Mouse (Mus musculus): Measurements from ENCODE around the gene Tapbp. TPM values are rescaled to one million over a fixed set of nuclear protein-coding genes. Genes with fewer than 3 reads are reported as not detected.

Gene Tapbp
- 57.6 TPM for polyA plus RNA-seq (2014; fragmentation: Illumina TruSeq; extraction: RNeasy Lipid Tissue Mini Kit (QIAGEN cat#74804); ENCODE audit: low read depth, low replicate concordance)

DNA sequence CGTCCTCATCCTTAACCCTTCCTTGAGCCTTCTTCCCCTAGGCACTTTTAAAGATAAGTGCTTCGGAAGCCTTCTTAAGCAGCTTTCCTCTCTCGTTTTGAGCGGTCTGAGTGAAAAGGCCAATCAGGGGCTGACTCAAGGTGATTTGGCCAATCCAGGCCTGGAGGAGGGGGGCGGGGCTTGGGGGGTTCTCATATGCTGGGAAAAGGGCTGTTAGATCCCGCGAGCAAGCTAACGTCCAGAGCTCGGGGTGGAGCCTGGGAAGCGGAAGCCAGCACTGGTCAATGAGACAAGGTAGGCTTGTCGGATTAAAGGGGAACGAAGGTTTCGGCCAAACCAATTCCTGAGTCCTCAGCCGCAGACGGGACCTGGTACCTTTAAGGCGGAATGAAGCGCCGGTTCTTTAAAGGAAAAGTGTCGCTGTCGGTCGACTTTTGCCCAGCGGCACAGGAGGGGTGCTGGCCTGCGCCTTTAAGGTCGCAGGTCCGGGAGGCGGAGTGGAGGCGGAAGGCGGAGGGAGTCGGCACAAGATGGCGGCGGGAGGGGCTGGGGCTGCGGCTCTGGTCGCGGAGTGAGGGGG is at the start of gene Tapbp, which contains the start of gene Zbtb22:
Tapbp (plus strand) TSS at position 229 of the 580 bp plus-strand sequence.
Zbtb22 (plus strand) TSS at position 234 of the 580 bp plus-strand sequence.

DNA sequence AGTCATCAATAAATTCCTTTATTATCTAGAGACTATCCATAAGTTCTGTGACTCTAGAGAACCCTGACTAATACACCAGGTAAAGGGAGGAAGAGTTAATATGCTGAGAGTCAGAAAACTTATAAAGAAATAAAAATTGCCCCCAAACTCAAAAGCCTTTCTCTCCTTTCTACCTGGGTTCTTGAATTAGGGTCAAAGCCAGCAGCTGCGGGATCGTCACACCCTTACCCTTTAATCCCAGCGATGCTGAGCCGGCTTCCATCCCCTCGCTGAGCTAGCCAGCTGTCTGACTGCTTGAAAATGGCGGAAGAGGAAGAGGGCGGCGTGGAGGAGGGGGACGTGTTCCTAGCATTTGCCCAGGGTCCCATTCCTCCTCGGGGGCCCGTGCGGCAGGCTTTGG is 42.2 kb upstream of the Tapbp start, which contains the start of gene Gm7029:
Gm7029 (plus strand) TSS at position 301 of the 400 bp plus-strand sequence.

DNA sequence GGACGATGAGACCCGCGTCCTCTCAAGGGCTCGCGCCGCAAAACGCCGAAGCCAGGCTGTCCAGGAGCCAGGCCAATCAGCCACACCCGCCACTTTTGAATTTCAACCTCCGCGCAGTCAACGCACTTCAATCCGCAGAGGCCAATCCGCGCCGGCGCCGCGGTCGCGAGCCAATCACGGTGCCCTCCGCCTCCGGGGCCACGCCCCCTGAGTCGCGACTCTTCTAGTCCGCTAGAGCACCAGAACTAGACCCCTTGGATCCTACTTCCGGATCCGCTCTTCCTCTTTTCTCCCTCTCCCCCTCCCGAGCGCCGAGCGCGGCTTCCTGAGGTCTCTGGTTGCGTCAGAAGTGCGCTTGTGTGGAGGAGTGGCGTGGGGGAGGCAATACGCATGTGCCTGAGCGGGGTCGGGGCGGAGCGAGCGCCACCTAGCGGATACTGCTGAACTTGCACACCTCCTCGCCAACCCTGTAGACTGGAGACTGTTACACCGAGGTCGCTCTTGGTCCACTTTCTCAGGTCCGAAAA is 25.1 kb upstream of the Tapbp start, which contains the start of gene Kifc1:
Kifc1 (minus strand) TSS at position 129 of the 527 bp plus-strand sequence.

DNA sequence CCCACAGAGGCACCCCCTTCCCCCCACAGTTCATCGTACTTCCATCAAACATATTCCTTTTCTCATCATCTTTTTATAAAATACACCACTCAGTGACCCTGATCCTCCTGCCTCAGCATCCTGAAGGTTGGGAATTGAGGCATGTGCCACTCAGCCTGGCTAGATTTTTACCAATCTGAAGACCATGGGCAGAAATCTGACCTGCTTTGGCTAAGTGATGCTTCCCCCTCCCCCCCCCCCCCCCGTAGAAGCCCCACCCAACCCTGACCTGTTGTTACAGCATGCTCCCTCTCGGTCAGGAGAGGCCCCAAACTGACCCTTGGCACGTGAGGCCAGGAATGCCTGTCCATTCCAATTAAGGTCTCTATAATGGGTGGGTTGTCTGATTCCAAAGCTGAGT is 10.9 kb upstream of the Tapbp start, which contains the start of gene Platr17:
Platr17 (plus strand) TSS at position 301 of the 400 bp plus-strand sequence.

DNA sequence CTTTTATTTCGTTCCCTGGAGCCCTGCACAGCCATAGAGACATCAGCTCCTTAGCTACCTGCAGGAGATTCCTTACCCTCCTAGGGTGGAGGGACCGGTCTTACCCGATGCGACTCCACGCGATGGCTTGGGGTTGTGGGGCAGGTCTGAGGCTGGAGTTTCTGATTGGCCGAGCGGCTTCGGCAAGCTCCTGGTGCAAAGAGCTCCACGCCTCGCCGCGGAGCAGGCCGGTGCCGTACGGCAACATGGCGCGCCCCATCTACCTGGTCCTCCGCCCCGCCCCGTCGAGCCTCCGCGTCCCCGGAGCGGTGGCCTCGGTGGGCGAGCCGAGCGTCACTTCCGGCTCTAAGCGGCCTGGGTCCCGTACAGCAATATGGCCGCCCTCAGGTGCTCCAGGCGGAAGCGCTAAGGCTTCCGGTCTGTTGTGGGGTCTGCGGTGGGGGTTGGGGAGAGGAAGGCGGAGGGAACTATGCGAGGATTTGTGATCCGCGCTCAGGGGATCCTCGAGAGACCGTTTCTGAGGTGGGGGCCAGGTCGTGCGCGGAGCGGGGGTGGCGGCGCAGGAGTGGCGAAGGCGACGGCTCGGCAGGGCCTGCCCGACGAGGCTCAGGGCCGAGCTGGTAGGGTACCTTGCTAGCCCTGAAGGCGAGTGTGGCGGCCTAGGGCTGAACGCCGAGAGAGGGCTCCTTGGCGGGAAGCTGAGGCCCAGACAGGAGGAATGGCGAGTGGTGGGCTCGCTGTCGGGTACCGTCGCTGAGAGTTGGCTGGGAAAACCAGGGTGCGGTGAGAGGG is 6.4 kb upstream of the Tapbp start, which contains the start of gene Daxx:
Daxx (plus strand) TSS at position 338 of the 792 bp plus-strand sequence.

DNA sequence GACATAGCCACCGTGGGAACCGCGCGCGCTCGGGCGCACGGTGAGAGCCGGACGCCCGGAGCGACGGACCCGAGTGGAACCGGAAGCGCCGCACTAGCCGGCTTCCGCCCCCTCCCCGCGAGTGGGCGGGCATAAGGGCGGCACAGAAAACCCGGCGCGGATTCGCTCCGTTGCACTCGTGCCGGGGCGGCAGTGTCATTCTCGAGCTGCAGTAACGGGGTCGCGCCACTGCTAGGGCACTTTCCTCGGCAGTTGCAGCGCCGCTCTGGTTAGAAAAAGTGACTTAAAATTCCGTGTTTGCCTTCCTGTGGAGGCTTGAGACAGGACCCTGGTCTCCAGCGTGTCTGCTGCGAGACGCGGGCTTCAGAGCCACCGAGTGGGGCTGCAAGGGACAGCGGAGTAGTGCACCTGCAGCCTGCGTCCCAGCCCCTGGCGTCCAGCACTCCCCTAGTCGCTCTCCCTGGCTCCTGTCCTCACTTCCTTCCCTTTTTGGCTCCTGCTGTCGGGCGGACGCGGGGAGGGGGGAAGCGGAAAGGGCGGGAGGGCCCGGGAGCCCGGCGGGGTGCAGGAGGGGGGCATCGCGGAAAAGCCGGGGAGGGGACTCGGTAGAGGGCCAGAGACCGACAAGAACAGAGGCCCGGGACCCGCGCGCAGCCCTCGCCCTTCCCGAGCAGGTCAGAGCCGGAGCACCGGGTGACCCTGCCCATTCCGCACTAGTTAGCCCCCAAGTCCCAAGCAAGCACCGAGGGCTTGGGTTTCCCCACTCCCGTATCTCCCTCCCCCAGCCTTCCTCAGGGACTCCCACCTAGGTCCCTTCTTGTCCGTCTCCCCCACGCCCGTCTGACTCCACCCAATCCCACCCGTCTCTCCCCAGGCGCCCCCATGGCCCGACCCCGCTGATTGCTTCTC is 13.9 kb downstream of the Tapbp start, which contains the start of gene Rgl2:
Rgl2 (plus strand) TSS at position 173 of the 909 bp plus-strand sequence.

DNA sequence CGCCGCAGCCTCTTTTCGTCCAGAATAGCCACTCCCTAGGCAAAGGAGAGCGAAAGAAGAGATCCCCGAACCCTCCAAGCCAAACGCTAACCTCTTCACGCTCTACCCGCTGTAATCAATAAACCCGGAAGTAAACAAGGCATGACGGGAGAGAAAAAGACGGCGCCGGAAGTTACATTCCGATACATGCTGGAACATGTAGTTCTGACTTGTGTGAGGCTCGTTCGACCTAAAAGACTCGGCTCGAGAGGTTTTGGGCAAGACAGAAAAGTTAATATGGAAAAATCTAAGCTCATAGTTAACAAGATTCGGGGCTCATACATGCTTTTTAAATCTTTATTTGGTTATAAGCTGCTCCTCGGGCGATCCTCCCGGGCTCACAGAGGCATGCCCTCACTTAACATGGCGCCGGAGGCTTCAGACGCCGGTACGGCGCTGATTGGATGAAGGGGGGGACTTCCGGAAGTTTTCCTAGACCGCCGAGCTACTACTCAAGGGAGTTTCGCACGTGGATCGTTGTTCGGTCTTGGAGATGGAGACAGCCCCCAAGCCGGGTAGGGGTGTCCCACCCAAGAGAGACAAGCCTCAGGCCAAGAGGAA is 24.6 kb downstream of the Tapbp start, which contains the start of the genes Pfdn6 and Wdr46:
Pfdn6 (minus strand) TSS at position 138 of the 600 bp plus-strand sequence.
Wdr46 (plus strand) TSS at position 455 of the 600 bp plus-strand sequence.

DNA sequence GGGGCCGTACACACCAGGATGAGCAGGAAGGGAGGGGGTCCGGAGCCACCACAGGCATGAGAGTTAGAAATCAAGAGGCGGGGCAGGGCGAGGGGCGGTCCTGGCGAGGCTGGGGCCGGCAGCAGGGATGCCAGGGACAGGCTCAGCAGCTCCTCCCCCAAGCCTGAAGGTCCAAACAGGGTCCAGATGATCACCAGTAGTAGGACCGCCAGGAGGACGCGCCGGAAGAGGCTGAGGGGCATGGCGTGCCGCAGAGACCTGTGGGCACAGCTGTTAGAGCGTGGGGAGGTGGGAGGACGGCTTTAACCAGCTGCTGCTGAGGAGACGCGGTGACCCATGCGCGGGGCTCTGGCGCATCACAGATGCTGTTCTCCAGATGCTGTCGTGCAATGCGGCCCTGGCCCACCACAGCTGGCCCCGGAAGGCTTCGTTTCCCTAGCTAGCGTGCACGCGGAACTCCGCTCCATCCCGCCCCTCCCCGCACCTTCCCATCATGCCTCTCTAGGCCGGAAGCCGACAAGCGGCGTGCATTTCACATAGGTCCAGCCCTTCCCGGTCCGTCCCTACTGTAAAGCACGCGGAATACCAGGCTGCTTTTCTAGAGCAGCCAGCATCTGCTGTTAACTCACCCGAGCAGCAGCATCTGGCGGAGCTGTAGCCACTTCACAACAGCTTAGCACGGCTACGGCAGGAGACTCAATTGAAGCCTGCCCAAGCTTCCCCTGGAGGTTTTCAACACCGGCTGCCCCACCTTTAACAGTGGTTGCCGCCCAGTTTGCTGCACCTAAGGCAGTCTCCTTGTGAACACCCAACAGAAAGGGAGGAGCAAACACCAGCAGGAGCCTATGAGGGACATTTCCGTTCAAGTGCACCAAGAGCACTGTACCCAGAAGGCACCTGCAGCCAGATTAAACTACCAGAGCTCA is 35.6 kb downstream of the Tapbp start, which contains the start of gene B3galt4:
B3galt4 (minus strand) TSS at position 468 of the 926 bp plus-strand sequence.

DNA sequence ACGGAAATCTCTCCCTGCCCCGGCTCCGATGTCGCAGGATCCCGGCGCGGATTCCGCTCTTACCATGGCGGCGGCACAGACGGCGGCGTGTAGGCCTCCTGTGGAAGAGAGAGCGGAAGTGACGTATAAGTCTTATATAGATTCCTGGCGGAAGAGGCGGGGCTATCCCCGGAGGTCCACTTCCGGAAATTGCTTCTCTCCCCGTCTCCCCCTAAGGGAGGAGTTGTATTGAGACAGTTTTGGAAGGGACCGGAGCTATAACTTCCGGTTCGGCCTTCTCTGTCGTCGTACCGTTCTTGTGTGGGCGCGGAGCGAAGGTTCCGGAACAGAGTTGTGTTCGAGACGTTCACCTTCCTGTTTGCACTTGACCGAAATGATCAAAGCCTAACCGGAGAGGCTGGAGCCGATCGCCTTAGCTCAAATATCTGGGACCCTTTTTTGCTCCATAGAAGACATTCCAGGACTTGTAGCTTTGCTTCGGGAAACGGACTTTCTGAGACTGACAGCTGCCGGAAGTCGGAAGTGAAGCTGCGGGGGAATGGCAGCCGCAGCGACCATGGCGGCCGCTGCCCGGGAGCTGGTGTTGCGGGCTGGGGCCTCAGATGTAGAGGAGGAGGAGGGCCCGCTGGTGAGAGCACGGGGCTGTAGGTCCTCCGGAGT is 40.0 kb downstream of the Tapbp start, which contains the start of the genes Vps52 and Rps18:
Vps52 (plus strand) TSS at position 258 of the 660 bp plus-strand sequence.
Rps18 (minus strand) TSS at position 447 of the 660 bp plus-strand sequence.

Other genes starting within 250 kb of the Tapbp start
- 102 TPM for gene Hnrnpm, start 229.0 kb upstream of the Tapbp start, polyA plus RNA-seq (2014; fragmentation: Illumina TruSeq; extraction: RNeasy Lipid Tissue Mini Kit (QIAGEN cat#74804); ENCODE audit: low read depth, low replicate concordance)
- gene March2, start 197.2 kb upstream of the Tapbp start, polyA plus RNA-seq (2014; fragmentation: Illumina TruSeq; extraction: RNeasy Lipid Tissue Mini Kit (QIAGEN cat#74804); ENCODE audit: low read depth, low replicate concordance), result 121 TPM
- gene Rab11b, start 155.4 kb upstream of the Tapbp start, polyA plus RNA-seq (2014; fragmentation: Illumina TruSeq; extraction: RNeasy Lipid Tissue Mini Kit (QIAGEN cat#74804); ENCODE audit: low read depth, low replicate concordance), result 199 TPM
- 10.0 TPM for gene Angptl4, start 134.1 kb upstream of the Tapbp start, polyA plus RNA-seq (2014; fragmentation: Illumina TruSeq; extraction: RNeasy Lipid Tissue Mini Kit (QIAGEN cat#74804); ENCODE audit: low read depth, low replicate concordance)
- gene Kank3, start 105.4 kb upstream of the Tapbp start, polyA plus RNA-seq (2014; fragmentation: Illumina TruSeq; extraction: RNeasy Lipid Tissue Mini Kit (QIAGEN cat#74804); ENCODE audit: low read depth, low replicate concordance), result 106 TPM
- 651 TPM for gene Rps28, start 91.3 kb upstream of the Tapbp start, polyA plus RNA-seq (2014; fragmentation: Illumina TruSeq; extraction: RNeasy Lipid Tissue Mini Kit (QIAGEN cat#74804); ENCODE audit: low read depth, low replicate concordance)
- 757 TPM for gene Ndufa7, start 91.3 kb upstream of the Tapbp start, polyA plus RNA-seq (2014; fragmentation: Illumina TruSeq; extraction: RNeasy Lipid Tissue Mini Kit (QIAGEN cat#74804); ENCODE audit: low read depth, low replicate concordance)
- gene Cd320, start 72.8 kb upstream of the Tapbp start, polyA plus RNA-seq (2014; fragmentation: Illumina TruSeq; extraction: RNeasy Lipid Tissue Mini Kit (QIAGEN cat#74804); ENCODE audit: low read depth, low replicate concordance), result 28.3 TPM
- gene Gm7029, start 42.1 kb upstream of the Tapbp start, polyA plus RNA-seq (2014; fragmentation: Illumina TruSeq; extraction: RNeasy Lipid Tissue Mini Kit (QIAGEN cat#74804); ENCODE audit: low read depth, low replicate concordance), result not detected
- 1.3 TPM for gene Kifc1, start 25.2 kb upstream of the Tapbp start, polyA plus RNA-seq (2014; fragmentation: Illumina TruSeq; extraction: RNeasy Lipid Tissue Mini Kit (QIAGEN cat#74804); ENCODE audit: low read depth, low replicate concordance)
- not detected for gene Platr17, start 10.8 kb upstream of the Tapbp start, polyA plus RNA-seq (2014; fragmentation: Illumina TruSeq; extraction: RNeasy Lipid Tissue Mini Kit (QIAGEN cat#74804); ENCODE audit: low read depth, low replicate concordance)
- 18.3 TPM for gene Daxx, start 6.5 kb upstream of the Tapbp start, polyA plus RNA-seq (2014; fragmentation: Illumina TruSeq; extraction: RNeasy Lipid Tissue Mini Kit (QIAGEN cat#74804); ENCODE audit: low read depth, low replicate concordance)
- 16.8 TPM for gene Zbtb22, start within 50 bp of the Tapbp start, polyA plus RNA-seq (2014; fragmentation: Illumina TruSeq; extraction: RNeasy Lipid Tissue Mini Kit (QIAGEN cat#74804); ENCODE audit: low read depth, low replicate concordance)
- gene Rgl2, start 13.6 kb downstream of the Tapbp start, polyA plus RNA-seq (2014; fragmentation: Illumina TruSeq; extraction: RNeasy Lipid Tissue Mini Kit (QIAGEN cat#74804); ENCODE audit: low read depth, low replicate concordance), result 46.9 TPM
- 93.3 TPM for gene Pfdn6, start 24.4 kb downstream of the Tapbp start, polyA plus RNA-seq (2014; fragmentation: Illumina TruSeq; extraction: RNeasy Lipid Tissue Mini Kit (QIAGEN cat#74804); ENCODE audit: low read depth, low replicate concordance)
- gene Wdr46, start 24.8 kb downstream of the Tapbp start, polyA plus RNA-seq (2014; fragmentation: Illumina TruSeq; extraction: RNeasy Lipid Tissue Mini Kit (QIAGEN cat#74804); ENCODE audit: low read depth, low replicate concordance), result 8.0 TPM
- gene B3galt4, start 35.6 kb downstream of the Tapbp start, polyA plus RNA-seq (2014; fragmentation: Illumina TruSeq; extraction: RNeasy Lipid Tissue Mini Kit (QIAGEN cat#74804); ENCODE audit: low read depth, low replicate concordance), result 2.3 TPM
- 36.9 TPM for gene Vps52, start 39.9 kb downstream of the Tapbp start, polyA plus RNA-seq (2014; fragmentation: Illumina TruSeq; extraction: RNeasy Lipid Tissue Mini Kit (QIAGEN cat#74804); ENCODE audit: low read depth, low replicate concordance)
- 892 TPM for gene Rps18, start 40.1 kb downstream of the Tapbp start, polyA plus RNA-seq (2014; fragmentation: Illumina TruSeq; extraction: RNeasy Lipid Tissue Mini Kit (QIAGEN cat#74804); ENCODE audit: low read depth, low replicate concordance)
- gene H2-K1, start 84.4 kb downstream of the Tapbp start, polyA plus RNA-seq (2014; fragmentation: Illumina TruSeq; extraction: RNeasy Lipid Tissue Mini Kit (QIAGEN cat#74804); ENCODE audit: low read depth, low replicate concordance), result 293 TPM
- 25.6 TPM for gene Ring1, start 108.8 kb downstream of the Tapbp start, polyA plus RNA-seq (2014; fragmentation: Illumina TruSeq; extraction: RNeasy Lipid Tissue Mini Kit (QIAGEN cat#74804); ENCODE audit: low read depth, low replicate concordance)
- gene H2-Ke6, start 112.2 kb downstream of the Tapbp start, polyA plus RNA-seq (2014; fragmentation: Illumina TruSeq; extraction: RNeasy Lipid Tissue Mini Kit (QIAGEN cat#74804); ENCODE audit: low read depth, low replicate concordance), result 140 TPM
- gene Slc39a7, start 115.8 kb downstream of the Tapbp start, polyA plus RNA-seq (2014; fragmentation: Illumina TruSeq; extraction: RNeasy Lipid Tissue Mini Kit (QIAGEN cat#74804); ENCODE audit: low read depth, low replicate concordance), result 68.0 TPM
- gene Rxrb, start 115.9 kb downstream of the Tapbp start, polyA plus RNA-seq (2014; fragmentation: Illumina TruSeq; extraction: RNeasy Lipid Tissue Mini Kit (QIAGEN cat#74804); ENCODE audit: low read depth, low replicate concordance), result 42.4 TPM
- gene Col11a2, start 123.5 kb downstream of the Tapbp start, polyA plus RNA-seq (2014; fragmentation: Illumina TruSeq; extraction: RNeasy Lipid Tissue Mini Kit (QIAGEN cat#74804); ENCODE audit: low read depth, low replicate concordance), result 1.5 TPM
- not detected for gene H2-Oa, start 176.4 kb downstream of the Tapbp start, polyA plus RNA-seq (2014; fragmentation: Illumina TruSeq; extraction: RNeasy Lipid Tissue Mini Kit (QIAGEN cat#74804); ENCODE audit: low read depth, low replicate concordance)
- 5.4 TPM for gene H2-DMa, start 203.6 kb downstream of the Tapbp start, polyA plus RNA-seq (2014; fragmentation: Illumina TruSeq; extraction: RNeasy Lipid Tissue Mini Kit (QIAGEN cat#74804); ENCODE audit: low read depth, low replicate concordance)
- gene Brd2, start 206.7 kb downstream of the Tapbp start, polyA plus RNA-seq (2014; fragmentation: Illumina TruSeq; extraction: RNeasy Lipid Tissue Mini Kit (QIAGEN cat#74804); ENCODE audit: low read depth, low replicate concordance), result 78.8 TPM
- 0.99 TPM for gene H2-DMb2, start 227.4 kb downstream of the Tapbp start, polyA plus RNA-seq (2014; fragmentation: Illumina TruSeq; extraction: RNeasy Lipid Tissue Mini Kit (QIAGEN cat#74804); ENCODE audit: low read depth, low replicate concordance)
- gene H2-DMb1, start 237.2 kb downstream of the Tapbp start, polyA plus RNA-seq (2014; fragmentation: Illumina TruSeq; extraction: RNeasy Lipid Tissue Mini Kit (QIAGEN cat#74804); ENCODE audit: low read depth, low replicate concordance), result 2.1 TPM

Data from heart, adult 10 weeks (tissue).